Mouse (Mus musculus) midbrain, postnatal 0 days (tissue): ENCODE results near the gene Tnpo3. TPM values are rescaled to one million over a fixed set of nuclear protein-coding genes. Genes with fewer than 3 reads are reported as not detected.
A peak's percentile ranks its signal among the peaks of the same experiment; 100 is the strongest.

Experiments
- ATAC-seq: fragments of 200-750 bp; cut with Nextera tagmentation; 2 replicates; pipeline ENCODE4 v1.8.0; 2017; ENCODE audit warnings: moderate number of reproducible peaks, mild to moderate bottlenecking, moderate TSS enrichment, moderate library complexity; ENCODE audit not compliant: low FRiP score
- DNase-seq: peaks from one replicate; pipeline ENCODE4 v3.0.0-alpha.2; 2015; ENCODE audit warnings: low spot score
- H3K27ac ChIP-seq: fragments of 300-500 bp; sonication (generic); 2 replicates; pipeline ENCODE4 v1.5.1; 2014; ENCODE audit warnings: low read depth, mild to moderate bottlenecking, low read length, mixed read lengths
- H3K27me3 ChIP-seq: fragments of 300-500 bp; sonication (generic); 2 replicates; pipeline ENCODE4 v1.6.1; 2014; ENCODE audit warnings: low read length, control low read depth, mixed read lengths; ENCODE audit not compliant: insufficient read depth
- H3K36me3 ChIP-seq: fragments of 300-500 bp; sonication (generic); 2 replicates; pipeline ENCODE4 v1.6.1; 2014; ENCODE audit warnings: low read length, control low read depth, mixed read lengths; ENCODE audit not compliant: insufficient read depth
- H3K4me1 ChIP-seq: fragments of 300-500 bp; sonication (generic); 2 replicates; pipeline ENCODE4 v1.6.1; 2014; ENCODE audit warnings: mild to moderate bottlenecking, control low read depth, antibody characterized with exemption, low read length, mixed read lengths; ENCODE audit not compliant: insufficient read depth
- H3K4me2 ChIP-seq: fragments of 300-500 bp; sonication (generic); 2 replicates; pipeline ENCODE4 v1.6.1; 2014; ENCODE audit warnings: low read depth, mild to moderate bottlenecking, low read length, mixed read lengths; ENCODE audit not compliant: poor library complexity, severe bottlenecking
- H3K4me3 ChIP-seq: fragments of 300-500 bp; sonication (generic); 2 replicates; pipeline ENCODE4 v1.5.1; 2014; ENCODE audit warnings: low read depth, mild to moderate bottlenecking, low read length, moderate library complexity
- H3K9ac ChIP-seq: fragments of 300-500 bp; sonication (generic); replicated peaks from 2 replicates; pipeline ENCODE4 v1.6.1; 2014; ENCODE audit warnings: mild to moderate bottlenecking, low read length, moderate library complexity, mixed read lengths; ENCODE audit not compliant: poor library complexity, severe bottlenecking
- H3K9me3 ChIP-seq: fragments of 300-500 bp; sonication (generic); 2 replicates; pipeline ENCODE4 v1.6.1; 2016; ENCODE audit warnings: low read length, control low read depth
- CTCF ChIP-seq: IDR thresholded peaks from 2 replicates; pipeline ENCODE4 v1.5.1; 2016; ENCODE audit warnings: antibody characterized with exemption, mild to moderate bottlenecking
- WGBS: fragments of 180-500 bp; shearing (Covaris S2); extraction: QIAGEN DNeasy Blood & Tissue Kit; methylation state at CpG from one replicate; pipeline ENCODE4 v1.1.7; 2014; 5-methylcytosine and 5-hydroxymethylcytosine counted together
- polyA plus RNA-seq: library from polyadenylated mRNA; unstranded; fragments of >200 nt; fragmentation: Nextera tagmentation; extraction: Ambion mirVana; gene quantifications from 2 replicates; pipeline ENCODE4 v1.2.1, GENCODE M21; 2015
- total RNA-seq: library from RNA; depleted of rRNA; stranded (reverse); fragments of >200 nt; gene quantifications from 2 replicates; pipeline ENCODE4 v1.2.3, GENCODE M21; 2014

The Tnpo3 gene
- total and polyA plus RNA-seq, 2 experiments from 2014 or later = 57.9 to 72.6 TPM

DNA sequence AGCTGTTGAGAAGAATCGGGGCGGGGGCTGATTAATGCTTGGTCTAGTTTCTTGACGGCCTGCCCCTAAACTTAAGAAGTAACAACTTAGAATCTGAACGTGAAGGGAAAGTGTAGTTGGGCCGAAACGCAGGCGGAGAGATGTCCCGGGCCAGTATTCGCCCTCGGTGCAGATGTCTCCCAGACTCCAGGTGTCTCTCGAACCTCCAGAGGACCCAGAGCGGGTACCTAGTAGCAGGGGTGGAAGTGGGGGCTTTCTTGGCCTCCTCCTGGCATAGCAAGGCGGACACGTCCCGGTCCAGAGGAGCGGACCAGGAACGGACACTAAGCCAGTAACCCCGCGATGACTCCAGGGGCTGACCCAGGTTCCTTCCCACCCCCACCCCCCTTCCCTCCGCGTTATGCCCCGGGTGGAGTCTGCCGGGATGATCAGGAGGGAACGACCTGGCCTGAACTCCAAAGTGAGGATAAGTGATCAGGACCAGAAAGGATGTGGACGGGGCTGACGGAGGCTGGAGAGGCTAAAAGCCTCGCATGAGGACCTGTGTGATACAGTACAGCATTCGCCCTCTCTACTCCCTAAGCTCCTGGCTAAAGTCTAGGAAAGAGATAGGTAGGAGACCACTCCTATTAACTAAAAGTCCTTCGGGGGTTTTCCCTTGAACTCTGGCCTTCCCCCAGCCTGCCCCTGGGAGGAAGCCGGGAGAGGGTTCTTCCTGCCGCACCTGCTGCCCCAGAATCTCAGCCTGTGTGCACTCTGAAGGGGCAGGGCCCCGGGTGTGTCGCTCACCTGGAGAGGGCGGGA is 82.1 kb downstream of the Tnpo3 start:
- Histone ChIP-seq H3K36me3 (no peaks in the 10 kb centered on the region), H3K9me3 (no peaks in the 10 kb centered on the region), H3K4me3 (peak overlapping the region; percentile 47), H3K4me2 (peak overlapping the region; percentile 97), H3K9ac (0 out of 2 replicates have a peak overlapping the region, but pooled peaks have one; percentile 19), H3K27ac (no peak overlapping the region), H3K27me3 (peaks cover 39% of the 10 kb centered on the region), H3K4me1 (0 out of 2 replicates have a peak, but pooled peaks cover 8% of the 10 kb centered on the region)
- no peak for TF ChIP-seq CTCF
- ATAC-seq (no peak), DNase-seq (no peak)
- WGBS = 2% methylated on average over 31 of the region's 34 CpGs

DNA sequence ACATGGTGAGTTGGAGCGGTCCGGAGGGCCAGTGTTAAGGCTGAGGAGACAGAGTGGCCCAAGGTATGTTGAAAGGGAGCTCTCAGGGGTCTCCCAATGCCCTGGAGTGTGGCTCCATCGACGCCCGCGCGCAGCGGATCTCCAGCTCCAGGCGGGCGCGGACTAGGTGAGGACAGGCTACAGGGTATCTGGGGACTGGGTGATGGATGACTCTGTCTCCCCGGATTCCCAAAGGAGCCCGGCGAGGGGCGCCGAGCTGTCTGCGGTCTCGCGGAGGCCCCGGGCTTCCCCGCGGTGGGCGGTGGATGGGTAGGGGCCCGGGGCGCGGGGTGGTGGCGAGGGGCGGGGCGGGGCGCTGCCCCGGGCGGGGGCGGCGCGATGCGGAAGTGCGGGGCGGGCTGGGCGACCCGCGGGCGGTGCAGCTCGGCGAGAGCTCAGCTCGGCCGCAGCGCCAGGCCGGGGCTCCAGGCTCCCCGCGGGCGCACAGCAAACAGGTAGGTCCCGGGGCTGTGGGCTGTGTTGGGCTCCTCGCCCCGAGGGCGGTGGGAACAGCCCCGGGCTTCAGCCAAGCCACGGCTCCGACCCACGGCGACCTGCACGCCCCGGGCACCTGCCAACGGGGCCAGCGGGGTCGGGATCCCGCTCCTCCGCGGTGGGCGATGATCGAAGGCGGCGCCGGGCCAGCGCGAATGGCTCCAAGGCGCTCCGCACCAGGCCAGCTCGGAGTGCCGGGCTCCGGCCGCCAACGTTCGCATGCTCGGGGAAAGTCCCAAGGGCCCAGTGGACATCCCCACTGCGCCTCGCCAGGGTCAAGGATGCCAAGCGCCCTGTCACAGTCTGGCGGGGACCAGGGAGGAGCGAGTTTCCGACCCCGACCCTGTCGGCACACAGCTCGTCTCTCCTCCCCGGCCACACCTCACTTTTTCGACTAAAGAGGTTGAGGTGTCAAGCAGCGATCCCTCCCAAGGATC is 83.1 kb downstream of the Tnpo3 start, which contains the start of gene Irf5:
TSS of gene Irf5 (plus strand) at position 345 of the 971 bp plus-strand sequence.
- Histone ChIP-seq H3K27me3 (peaks cover 39% of the 10 kb centered on the region), H3K9ac (peak within 1 kb of the TSS; percentile 48), H3K4me1 (0 out of 2 replicates have a peak, but pooled peaks cover 8% of the 10 kb centered on the region), H3K36me3 (no peaks in the 10 kb centered on the region), H3K9me3 (no peaks in the 10 kb centered on the region), H3K27ac (no peak within 1 kb of the TSS), H3K4me2 (peak within 1 kb of the TSS; percentile 97), H3K4me3 (peak within 1 kb of the TSS; percentile 47)
- DNase-seq (no peak), ATAC-seq (no peak; the same call in 1 of the 2 replicates)
- TF ChIP-seq CTCF = no peak
- WGBS = under 1% methylated on average over 47 of the region's 96 CpGs

DNA sequence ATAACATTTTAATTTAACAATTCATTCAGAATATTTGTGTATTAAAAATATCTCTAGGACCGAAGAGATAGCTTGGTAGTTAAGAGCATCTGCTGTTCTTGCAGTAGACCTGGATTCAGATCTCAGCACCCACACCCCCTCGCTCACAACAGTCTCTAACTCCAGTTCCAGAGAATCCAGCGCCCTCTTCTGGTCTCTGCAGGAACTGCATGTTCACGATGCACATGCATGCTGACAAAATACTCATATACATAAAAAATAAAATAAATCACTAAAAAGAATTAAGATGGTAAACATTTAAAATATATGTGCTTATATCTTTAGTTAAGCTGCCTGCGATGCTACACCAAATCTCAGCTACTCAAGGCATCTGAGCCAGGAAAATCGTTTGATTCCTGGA is 84.4 kb downstream of the Tnpo3 start:
- no peak for DNase-seq

DNA sequence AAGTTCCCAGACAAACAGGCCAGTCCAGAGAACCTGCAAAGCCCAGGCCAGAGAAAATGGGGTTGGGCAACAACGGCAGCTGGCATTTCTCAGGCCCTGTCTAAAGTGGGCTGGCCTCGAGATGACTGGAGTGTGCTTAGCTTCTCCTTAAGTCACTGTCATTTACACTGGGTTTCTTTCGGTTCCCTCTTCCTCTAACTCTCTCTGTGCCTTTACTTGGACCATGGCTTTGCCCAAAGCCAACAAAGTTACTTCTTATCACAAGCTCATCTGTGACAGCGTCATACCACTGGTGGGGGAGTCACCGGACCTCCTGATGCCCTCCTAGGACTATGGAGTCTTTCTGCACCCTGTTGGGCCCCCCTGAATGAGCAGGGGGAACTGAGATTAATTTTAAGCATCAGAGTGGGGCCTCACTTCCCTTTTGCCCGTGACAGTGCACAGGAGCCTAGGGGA is 85.6 kb downstream of the Tnpo3 start:
- H3K4me3 ChIP-seq = no peak overlapping the region
- 0 out of 2 replicates have a peak, but pooled peaks cover 8% of the 10 kb centered on the region for H3K4me1 ChIP-seq
- H3K4me2 ChIP-seq = no peak overlapping the region
- H3K27ac ChIP-seq = no peak overlapping the region
- H3K36me3 ChIP-seq = no peaks in the 10 kb centered on the region
- H3K27me3 ChIP-seq = peaks cover 26% of the 10 kb centered on the region
- ATAC-seq (no peak), DNase-seq (no peak)
- H3K9me3 ChIP-seq = no peaks in the 10 kb centered on the region
- no peak for TF ChIP-seq CTCF
- H3K9ac ChIP-seq = no peak overlapping the region
- whole genome bisulfite sequencing = 72% methylated on average over 6 of the region's 6 CpGs

More for the DNA sequence above, 84.4 kb downstream of the Tnpo3 start:
- H3K4me3 ChIP-seq = no peak overlapping the region
- H3K9me3 ChIP-seq = no peaks in the 10 kb centered on the region
- peak; percentile 61 for TF ChIP-seq CTCF
- H3K4me1 ChIP-seq = 0 out of 2 replicates have a peak, but pooled peaks cover 8% of the 10 kb centered on the region
- peaks cover 32% of the 10 kb centered on the region for H3K27me3 ChIP-seq
- H3K27ac ChIP-seq = no peak overlapping the region
- H3K9ac ChIP-seq = no peak overlapping the region
- no peaks in the 10 kb centered on the region for H3K36me3 ChIP-seq
- no peak for ATAC-seq
- H3K4me2 ChIP-seq = no peak overlapping the region
- 69% methylated on average over 6 of the region's 6 CpGs for WGBS

DNA sequence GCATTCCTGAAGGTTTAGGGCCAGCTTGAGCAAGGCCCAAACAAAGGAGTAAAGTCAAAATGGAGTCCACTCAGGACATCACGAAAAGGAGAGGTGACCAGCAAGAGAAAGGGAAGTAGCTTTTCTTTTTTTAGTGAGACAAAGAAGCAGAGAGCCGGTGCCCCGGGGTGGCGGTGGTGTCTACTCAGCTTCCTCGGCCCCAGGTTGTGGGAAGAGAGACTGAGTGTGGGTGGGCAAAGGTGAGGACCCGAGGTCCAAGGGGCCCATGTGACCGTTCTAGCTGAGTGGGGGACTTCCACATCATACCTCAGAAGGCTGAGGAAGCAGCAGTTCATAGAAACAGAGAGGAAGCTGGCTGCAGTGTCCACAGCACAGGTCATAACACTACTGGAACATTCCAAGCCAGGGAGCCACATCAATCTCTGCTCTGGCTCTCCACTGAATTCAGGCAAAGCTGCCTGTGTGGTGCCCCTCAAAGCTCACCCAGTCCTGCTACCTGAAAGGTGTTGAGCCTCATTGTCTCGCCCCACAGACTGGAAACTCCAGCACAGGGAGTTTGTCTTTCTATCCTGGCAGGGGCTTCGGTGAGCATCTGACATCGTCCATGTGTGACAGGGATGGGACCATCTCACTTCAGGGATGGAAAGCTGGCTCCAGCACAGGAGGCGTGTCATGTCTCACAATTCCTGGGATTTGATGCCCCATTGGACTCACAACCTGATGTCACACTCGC is 86.2 kb downstream of the Tnpo3 start:
- Histone ChIP-seq H3K4me2 (no peak overlapping the region), H3K36me3 (no peaks in the 10 kb centered on the region), H3K9me3 (no peaks in the 10 kb centered on the region), H3K27ac (0 out of 2 replicates have a peak overlapping the region, but pooled peaks have one; percentile 18), H3K4me1 (0 out of 2 replicates have a peak, but pooled peaks cover 8% of the 10 kb centered on the region), H3K4me3 (no peak overlapping the region), H3K27me3 (peaks cover 22% of the 10 kb centered on the region), H3K9ac (no peak overlapping the region)
- WGBS = 77% methylated on average over 12 of the region's 12 CpGs
- DNase-seq = no peak
- TF ChIP-seq CTCF = no peak
- no peak for ATAC-seq
